Mouse (Mus musculus): ENCODE results near the gene Rpl38.

GRCm38 (mm10) chr11:114652531-114652930, 15.8 kb upstream of the Rpl38 start:
- TF ChIP-seq EP300 (IDR thresholded peaks at IDR 0.05; ENCODE audit: low read depth) (no peak), CTCF (IDR thresholded peaks at IDR 0.05; ENCODE audit: low read depth) (no peak)

Measured in heart, postnatal 0 days (tissue).